Mouse (Mus musculus): Measurements from ENCODE around the gene Ppp1r35.

GRCm38 (mm10) chr5:137783901-137784540 lies 5.4 kb downstream of the Ppp1r35 start:
- no peak for TF ChIP-seq CTCF (IDR thresholded peaks at IDR 0.05; ENCODE audit: low read depth)
- TF ChIP-seq EP300 (optimal IDR thresholded peaks at IDR 0.05), result no peak
